Comparison of ENCODE assay signal across 24 mouse cellular contexts in the genomic region with DNA sequence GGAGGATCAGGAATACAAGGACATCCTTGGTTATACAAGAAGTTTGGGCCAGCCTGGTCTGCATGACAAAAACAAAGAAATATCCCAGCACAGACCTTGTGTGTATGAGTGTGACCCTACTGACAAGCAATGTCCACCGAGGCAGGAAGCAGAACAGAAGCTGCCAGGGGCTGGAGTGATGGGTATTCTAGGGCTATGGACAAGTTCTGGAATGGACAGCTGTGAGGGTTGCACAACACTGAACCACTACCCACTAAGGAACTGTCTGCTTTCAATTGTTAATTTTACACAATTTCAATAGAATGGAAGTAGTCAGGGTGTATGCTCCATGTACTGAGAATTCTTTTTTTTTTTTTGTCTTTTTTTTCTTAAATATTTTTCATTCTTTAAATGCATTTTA.
"Had no signal": no experiment of that assay in that cellular context is flagged by ENCODE, and none has a peak within 500 bp of the region (broad histone marks: within the 10 kb centered on the region; RNA-seq: fewer than 3 reads in every experiment).

No protein-coding gene starts in this region.

- H3K4me3 ChIP-seq: heart, embryonic 10.5 days; heart, embryonic 12.5 days; hindbrain, embryonic 10.5 days; hindbrain, embryonic 12.5 days; intestine, embryonic 15.5 days; limb, embryonic 13.5 days; limb, embryonic 15.5 days had no signal

- H3K9me3 ChIP-seq: heart, embryonic 10.5 days; heart, embryonic 12.5 days; hindbrain, embryonic 10.5 days; hindbrain, embryonic 12.5 days; intestine, embryonic 15.5 days; limb, embryonic 13.5 days; limb, embryonic 15.5 days had no signal

- H3K27ac ChIP-seq: heart, embryonic 10.5 days; hindbrain, embryonic 10.5 days; hindbrain, embryonic 12.5 days; hindbrain, embryonic 14.5 days; intestine, embryonic 15.5 days; limb, embryonic 13.5 days; limb, embryonic 15.5 days had no signal

- H3K27me3 ChIP-seq: heart, embryonic 12.5 days; hindbrain, embryonic 12.5 days; intestine, embryonic 15.5 days; limb, embryonic 13.5 days; limb, embryonic 15.5 days had no signal

- DNase-seq: gastrocnemius, postnatal 14 days; gastrocnemius, postnatal 36 days; heart, adult 18-20 months; heart, postnatal 10 days; heart, postnatal 4 days; kidney, adult 18-20 months; kidney, adult 8-10 months; kidney, postnatal 10 days; kidney, postnatal 25 days; kidney, postnatal 4 days; layer of hippocampus, adult 9-11 months; layer of hippocampus, postnatal 36 days; left cerebral cortex, postnatal 4 days had no signal

- H3K9ac ChIP-seq: heart, embryonic 12.5 days; hindbrain, embryonic 12.5 days; hindbrain, embryonic 14.5 days; intestine, embryonic 15.5 days; limb, embryonic 13.5 days; limb, embryonic 15.5 days had no signal

- ATAC-seq: hindbrain, embryonic 16.5 days; inflammation-experienced regulatory T-cells, adult 6 months; intestine, embryonic 15.5 days; intestine, postnatal 0 days had no signal

- H3K4me1 ChIP-seq: heart, embryonic 10.5 days; heart, embryonic 12.5 days; hindbrain, embryonic 10.5 days; hindbrain, embryonic 12.5 days; intestine, embryonic 15.5 days; limb, embryonic 13.5 days; limb, embryonic 15.5 days had no signal
